7 mouse cellular contexts compared by ENCODE assay signal in genomic region chr4:140821988-140822387, GRCm38 (mm10). TPM values are rescaled to one million over a fixed set of nuclear protein-coding genes. Genes with fewer than 3 reads are reported as not detected.
DNase-seq lines count a peak whose midpoint lies in the region; ATAC-seq and TF ChIP-seq lines count a peak whose summit lies in the region.

No protein-coding gene starts in this region.

- 70% methylated on average over 5 of the region's 5 CpGs for WGBS in midbrain, embryonic 10.5 days
- WGBS in midbrain, embryonic 13.5 days = 62% methylated on average over 5 of the region's 5 CpGs
- WGBS in lung, postnatal 0 days = 68% methylated on average over 5 of the region's 5 CpGs
- 64% methylated on average over 5 of the region's 5 CpGs for WGBS in spleen, adult 2 months

- no peak overlapping the region for H3K9ac ChIP-seq in midbrain, embryonic 13.5 days (replicated peaks)
- H3K9ac ChIP-seq in lung, postnatal 0 days (replicated peaks; ENCODE audit: low read depth) = no peak overlapping the region

- H3K4me1 ChIP-seq in midbrain, embryonic 10.5 days = peaks cover 5% of the 10 kb centered on the region; the same call in 1 of the 2 replicates
- 0 out of 2 replicates have a peak, but pooled peaks cover 3% of the 10 kb centered on the region for H3K4me1 ChIP-seq in midbrain, embryonic 13.5 days (replicated peaks)
- H3K4me1 ChIP-seq in lung, postnatal 0 days (ENCODE audit: insufficient read depth, low read depth, low read length) = no peaks in the 10 kb centered on the region
- peaks cover 6% of the 10 kb centered on the region; the same call in 1 of the 2 replicates for H3K4me1 ChIP-seq in spleen, adult 2 months (ENCODE audit: control insufficient read depth, insufficient read depth, insufficient read length)

- 0 out of 2 replicates have a peak, but pooled peaks cover 6% of the 10 kb centered on the region for H3K9me3 ChIP-seq in midbrain, embryonic 10.5 days (replicated peaks)
- 0 out of 2 replicates have a peak, but pooled peaks cover 12% of the 10 kb centered on the region for H3K9me3 ChIP-seq in midbrain, embryonic 13.5 days
- peaks cover 3% of the 10 kb centered on the region; the same call in 1 of the 2 replicates for H3K9me3 ChIP-seq in lung, postnatal 0 days (ENCODE audit: low read length)

- TF ChIP-seq CTCF in lung, postnatal 0 days (IDR thresholded peaks at IDR 0.05) = peak; percentile 56
- TF ChIP-seq CTCF in spleen, adult 2 months (IDR thresholded peaks at IDR 0.05; ENCODE audit: extremely low read depth, insufficient read depth, insufficient read length, insufficient replicate concordance) = peak; percentile 34; the same call in 1 of the 2 replicates

- no peak for TF ChIP-seq POLR2A in spleen, adult 2 months (IDR thresholded peaks at IDR 0.05; ENCODE audit: low read depth, low read length)

- 0 out of 2 replicates have a peak, but pooled peaks cover 3% of the 10 kb centered on the region for H3K27me3 ChIP-seq in midbrain, embryonic 10.5 days (ENCODE audit: low read depth, poor library complexity, severe bottlenecking)
- no peaks in the 10 kb centered on the region for H3K27me3 ChIP-seq in midbrain, embryonic 13.5 days
- no peaks in the 10 kb centered on the region for H3K27me3 ChIP-seq in lung, postnatal 0 days (replicated peaks; ENCODE audit: insufficient read depth, low read length)
- no peaks in the 10 kb centered on the region for H3K27me3 ChIP-seq in spleen, adult 2 months (ENCODE audit: control insufficient read depth, insufficient read depth, low read length)

- no peak for ATAC-seq in midbrain, embryonic 13.5 days
- ATAC-seq in common myeloid progenitor, adult 5-6 weeks (replicated peaks; ENCODE audit: low read depth, poor library complexity, severe bottlenecking) = 0 out of 2 replicates have a peak, but pooled peaks have one; percentile 34
- no peak for ATAC-seq in lung, postnatal 0 days

- TF ChIP-seq EP300 in lung, postnatal 0 days (IDR thresholded peaks at IDR 0.05) = no peak

- no peak overlapping the region for H3K27ac ChIP-seq in midbrain, embryonic 10.5 days (replicated peaks)
- H3K27ac ChIP-seq in midbrain, embryonic 13.5 days = no peak overlapping the region
- H3K27ac ChIP-seq in lung, postnatal 0 days (ENCODE audit: low read length) = no peak overlapping the region
- H3K27ac ChIP-seq in spleen, adult 2 months (ENCODE audit: insufficient read depth, low read length) = no peak overlapping the region

- no peak overlapping the region for H3K4me2 ChIP-seq in midbrain, embryonic 13.5 days (replicated peaks)
- no peak overlapping the region for H3K4me2 ChIP-seq in lung, postnatal 0 days (replicated peaks; ENCODE audit: low read depth, low read length)

- H3K4me3 ChIP-seq in midbrain, embryonic 10.5 days = no peak overlapping the region
- H3K4me3 ChIP-seq in midbrain, embryonic 13.5 days (replicated peaks) = no peak overlapping the region
- no peak overlapping the region for H3K4me3 ChIP-seq in lung, postnatal 0 days (ENCODE audit: low read depth, low read length)
- H3K4me3 ChIP-seq in spleen, adult 2 months (ENCODE audit: extremely low read depth, insufficient read depth, insufficient read length) = no peak overlapping the region

- no peaks in the 10 kb centered on the region for H3K36me3 ChIP-seq in midbrain, embryonic 10.5 days
- H3K36me3 ChIP-seq in midbrain, embryonic 13.5 days = no peaks in the 10 kb centered on the region
- H3K36me3 ChIP-seq in lung, postnatal 0 days (ENCODE audit: insufficient read depth, low read length) = no peaks in the 10 kb centered on the region
- H3K36me3 ChIP-seq in spleen, adult 2 months (ENCODE audit: control insufficient read depth, insufficient read depth, low read length) = no peaks in the 10 kb centered on the region

- peak; percentile 49 for DNase-seq in midbrain, embryonic 10.5 days (ENCODE audit: low spot score)
- DNase-seq in adrenal gland, postnatal 14 days = peak; percentile 79
- DNase-seq in layer of hippocampus, adult 18-20 months (ENCODE audit: low spot score in 2 of 2) = peak; percentile 36 to 80
- peak; percentile 16 for DNase-seq in lung, postnatal 0 days (ENCODE audit: low spot score)
- peak in 1 of 2 experiments; percentile 46 for DNase-seq in spleen, adult 2 months (ENCODE audit: low read depth in 1 of 2, low spot score in 2 of 2)

RNA-seq across cellular contexts. Expression of gene Padi3, which starts 11.5 kb away (rescaled TPM):
- polyA plus RNA-seq in midbrain, embryonic 10.5 days (2016; fragmentation: Nextera tagmentation; extraction: Ambion mirVana) = 0.10 and 0.15 TPM in 2 replicates
- polyA plus RNA-seq in midbrain, embryonic 13.5 days (2015; fragmentation: Nextera tagmentation; extraction: Ambion mirVana) = 0.05 TPM in 1 of 2 replicates, not detected in the other
- total RNA-seq in adrenal gland, postnatal 14 days (2021) = not detected in 2 replicates
- total RNA-seq in common myeloid progenitor, adult 5-6 weeks (2017) = 0.19 and 0.32 TPM in 2 replicates
- total RNA-seq in layer of hippocampus, adult 18-20 months (2021) = not detected
- polyA plus RNA-seq in lung, postnatal 0 days (2015; fragmentation: Nextera tagmentation; extraction: Ambion mirVana) = 0.35 and 0.50 TPM in 2 replicates
- 0.14 and 0.26 TPM in 2 replicates for polyA plus RNA-seq in spleen, adult 2 months (2012; rRNA removed)

RNA-seq across cellular contexts. Expression of gene Padi1, which starts 23.6 kb away (rescaled TPM):
- 0.04 and 0.06 TPM in 2 replicates for polyA plus RNA-seq in midbrain, embryonic 10.5 days (2016; fragmentation: Nextera tagmentation; extraction: Ambion mirVana)
- not detected in 2 replicates for polyA plus RNA-seq in midbrain, embryonic 13.5 days (2015; fragmentation: Nextera tagmentation; extraction: Ambion mirVana)
- total RNA-seq in adrenal gland, postnatal 14 days (2021) = not detected in 2 replicates
- not detected in 2 replicates for total RNA-seq in common myeloid progenitor, adult 5-6 weeks (2017)
- not detected for total RNA-seq in layer of hippocampus, adult 18-20 months (2021)
- 0.17 and 0.20 TPM in 2 replicates for polyA plus RNA-seq in lung, postnatal 0 days (2015; fragmentation: Nextera tagmentation; extraction: Ambion mirVana)
- 0.13 TPM in 2 replicates for polyA plus RNA-seq in spleen, adult 2 months (2012; rRNA removed)

RNA-seq across cellular contexts. Expression of gene Padi4, which starts 48.0 kb away (rescaled TPM):
- polyA plus RNA-seq in midbrain, embryonic 10.5 days (2016; fragmentation: Nextera tagmentation; extraction: Ambion mirVana) = 0.54 and 0.55 TPM in 2 replicates
- 0.19 TPM in 2 replicates for polyA plus RNA-seq in midbrain, embryonic 13.5 days (2015; fragmentation: Nextera tagmentation; extraction: Ambion mirVana)
- 0.75 and 0.85 TPM in 2 replicates for total RNA-seq in adrenal gland, postnatal 14 days (2021)
- total RNA-seq in common myeloid progenitor, adult 5-6 weeks (2017) = 4.1 and 7.3 TPM in 2 replicates
- total RNA-seq in layer of hippocampus, adult 18-20 months (2021) = not detected
- 1.1 and 1.6 TPM in 2 replicates for polyA plus RNA-seq in lung, postnatal 0 days (2015; fragmentation: Nextera tagmentation; extraction: Ambion mirVana)
- 4.1 and 7.3 TPM in 2 replicates for polyA plus RNA-seq in spleen, adult 2 months (2012; rRNA removed)
